Comparison of ENCODE assay signal across 8 mouse cellular contexts in the genomic region with DNA sequence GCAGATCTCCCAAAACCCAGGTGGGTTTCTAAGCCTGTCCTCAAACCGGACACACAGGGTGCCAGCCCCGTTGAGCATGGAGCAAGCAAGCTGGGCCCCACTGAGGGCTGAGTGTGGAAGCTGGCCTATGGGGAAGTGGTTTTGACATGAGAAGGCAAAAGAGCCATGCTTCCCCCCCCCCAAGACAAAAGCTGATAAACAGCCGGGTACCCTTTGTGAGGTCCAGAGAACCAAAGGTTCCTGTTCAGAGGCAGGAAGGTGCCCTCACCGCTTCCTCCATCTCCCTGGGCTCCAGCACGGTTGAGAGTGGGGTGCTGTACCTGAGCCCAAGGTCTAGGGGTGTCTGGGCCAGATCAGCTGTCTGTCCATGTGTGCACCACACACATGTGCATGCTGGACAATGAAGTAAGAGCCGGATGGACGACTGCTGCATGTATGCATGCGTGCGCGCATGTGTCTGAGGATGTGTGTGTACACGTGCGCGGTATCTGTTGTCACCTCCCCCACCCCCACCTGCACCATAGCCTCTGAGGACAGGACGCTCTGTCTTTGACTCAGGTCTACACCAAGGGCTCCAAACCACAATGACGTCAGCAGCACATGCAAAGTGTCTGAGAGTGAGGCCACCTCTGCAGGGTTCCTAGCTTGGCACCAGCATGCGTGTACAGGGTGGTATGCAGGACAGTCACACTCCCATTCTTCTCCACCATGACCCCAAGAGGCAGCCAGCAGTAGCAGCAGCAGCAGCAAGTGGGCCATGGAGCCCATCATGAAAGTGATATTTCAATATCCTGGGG.
A peak's percentile ranks its signal among the peaks of the same experiment; 100 is the strongest.
DNase-seq lines count a peak whose midpoint lies in the region; ATAC-seq and TF ChIP-seq lines count a peak whose summit lies in the region.
"Had no signal": no experiment of that assay in that cellular context is flagged by ENCODE, and none has a peak within 500 bp of the region (broad histone marks: within the 10 kb centered on the region; RNA-seq: fewer than 3 reads in every experiment).

No protein-coding gene starts in this region.

- 92% methylated on average over 16 of the region's 16 CpGs for WGBS in liver, adult 2 months
- WGBS in kidney, embryonic 14.5 days: 90% methylated on average over 16 of the region's 16 CpGs

- TF ChIP-seq CTCF in liver, adult 2 months (IDR thresholded peaks at IDR 0.05; ENCODE audit: low read depth, low read length): no peak

- no peaks in the 10 kb centered on the region for H3K36me3 ChIP-seq in liver, adult 2 months (ENCODE audit: control insufficient read depth, insufficient read depth, low read length)
- no peaks in the 10 kb centered on the region for H3K36me3 ChIP-seq in kidney, embryonic 14.5 days (ENCODE audit: control insufficient read depth, insufficient read depth, low read length)
- H3K36me3 ChIP-seq: kidney, embryonic 15.5 days had no signal

- peaks cover 14% of the 10 kb centered on the region for H3K4me1 ChIP-seq in liver, adult 2 months (ENCODE audit: control insufficient read depth, insufficient read depth, low read length)
- H3K4me1 ChIP-seq in kidney, embryonic 14.5 days (ENCODE audit: control insufficient read depth, insufficient read depth, low read length): peaks cover 15% of the 10 kb centered on the region; the same call in 1 of the 2 replicates

- H3K4me3 ChIP-seq in liver, adult 2 months (ENCODE audit: insufficient read depth, low read depth, low read length): no peak overlapping the region
- H3K4me3 ChIP-seq in kidney, embryonic 14.5 days (ENCODE audit: low read length): no peak overlapping the region
- H3K4me3 ChIP-seq: kidney, embryonic 15.5 days had no signal

- ATAC-seq in kidney, embryonic 14.5 days (ENCODE audit: low FRiP score, low TSS enrichment): no peak

- TF ChIP-seq POLR2A in liver, adult 2 months (IDR thresholded peaks at IDR 0.05; ENCODE audit: extremely low read depth, insufficient read depth, low read length): no peak

- no peaks in the 10 kb centered on the region for H3K27me3 ChIP-seq in liver, adult 2 months (ENCODE audit: control insufficient read depth, insufficient read depth, low read length)
- H3K27me3 ChIP-seq in kidney, embryonic 14.5 days (ENCODE audit: control insufficient read depth, insufficient read depth, low read length): no peaks in the 10 kb centered on the region
- H3K27me3 ChIP-seq: kidney, embryonic 15.5 days had no signal

- no peaks in the 10 kb centered on the region for H3K79me2 ChIP-seq in liver, adult 2 months (ENCODE audit: control insufficient read depth, insufficient read depth, low read length)

- peak overlapping the region; percentile 37 for H3K27ac ChIP-seq in liver, adult 2 months (replicated peaks; ENCODE audit: insufficient read depth, low read depth, low read length)
- H3K27ac ChIP-seq in kidney, embryonic 14.5 days (ENCODE audit: low read depth, low read length): no peak overlapping the region

- H3K9me3 ChIP-seq in kidney, embryonic 14.5 days (ENCODE audit: control insufficient read depth, low read length): no peaks in the 10 kb centered on the region
- H3K9me3 ChIP-seq: kidney, embryonic 15.5 days had no signal

- H3K4me2 ChIP-seq in kidney, embryonic 14.5 days (replicated peaks; ENCODE audit: low read depth, low read length): no peak overlapping the region
- H3K4me2 ChIP-seq: kidney, embryonic 15.5 days had no signal

- DNase-seq in A20 (ENCODE audit: low read depth, low spot score): peak; percentile 96
- peak; percentile 92 to 94 for DNase-seq in CD8-positive naive resting alpha-beta T cell, adult 2 months (ENCODE audit: low read depth in 2 of 2, low spot score in 2 of 2)
- no peak for DNase-seq in liver, adult 2 months (ENCODE audit: extremely low read depth, low read depth, low spot score)
- peak; percentile 62 for DNase-seq in spleen, adult 12 weeks (ENCODE audit: low spot score)
- no peak for DNase-seq in right cerebral cortex, postnatal 4 days
- no peak for DNase-seq in kidney, postnatal 25 days

- H3K9ac ChIP-seq in liver, adult 2 months (ENCODE audit: low read depth, low read length): no peak overlapping the region
- no peak overlapping the region for H3K9ac ChIP-seq in kidney, embryonic 14.5 days (ENCODE audit: low read depth, low read length)
- H3K9ac ChIP-seq: kidney, embryonic 15.5 days had no signal

Comparison
In these comparisons a context has a peak if more than half of its experiments do, and no peak if none do; other contexts are left out.
1. DNase-seq: peak in A20 (single experiment), CD8-positive naive resting alpha-beta T cell, adult 2 months (2 of 2) and spleen, adult 12 weeks (single experiment); none in liver, adult 2 months (single experiment), right cerebral cortex, postnatal 4 days (single experiment) and kidney, postnatal 25 days (0 of 2).